Mouse (Mus musculus) spleen, adult 10 weeks (tissue): ENCODE results near the gene Prlhr. TPM values are rescaled to one million over a fixed set of nuclear protein-coding genes. Genes with fewer than 3 reads are reported as not detected.

ENCODE experiments used
- polyA plus RNA-seq: library from polyadenylated mRNA; stranded (reverse); fragments of 350-450 nt; fragmentation: Illumina TruSeq; extraction: RNeasy Lipid Tissue Mini Kit (QIAGEN cat#74804); gene quantifications from one replicate; pipeline ENCODE4 v1.2.3, GENCODE M21; 2015; ENCODE audit warnings: low replicate concordance; ENCODE audit not compliant: insufficient read depth

Gene Prlhr
- polyA plus RNA-seq = not detected

GRCm38 (mm10) chr19:60468254-60468762 lies at the start of gene Prlhr:
TSS of gene Prlhr (minus strand) at chr19:60468304.

Other genes with a start within 250 kb of the Prlhr start
- 74.3 TPM for gene Fam204a, start 241.6 kb downstream of the Prlhr start, polyA plus RNA-seq
- gene Cacul1, start 112.7 kb upstream of the Prlhr start, polyA plus RNA-seq = 43.7 TPM